Mouse (Mus musculus) hindbrain, embryonic 15.5 days (tissue): Measurements from ENCODE around the gene Cdca5. TPM values are rescaled to one million over a fixed set of nuclear protein-coding genes. Genes with fewer than 3 reads are reported as not detected.

ENCODE experiments used
- ATAC-seq: fragments of 200-750 bp; cut with Nextera tagmentation; 2 replicates; pipeline ENCODE4 v1.8.0; 2017; ENCODE audit warnings: low read depth, moderate number of reproducible peaks, moderate TSS enrichment; ENCODE audit not compliant: low FRiP score
- H3K27ac ChIP-seq: fragments of 300-500 bp; sonication (generic); replicated peaks from 2 replicates; pipeline ENCODE4 v1.5.1; 2015; ENCODE audit warnings: mild to moderate bottlenecking, inconsistent platforms
- H3K27me3 ChIP-seq: fragments of 300-500 bp; sonication (generic); 2 replicates; pipeline ENCODE4 v1.6.1; 2015; ENCODE audit warnings: control low read depth, inconsistent platforms
- H3K36me3 ChIP-seq: fragments of 300-500 bp; sonication (generic); 2 replicates; pipeline ENCODE4 v1.6.1; 2015; ENCODE audit warnings: control low read depth, inconsistent platforms
- H3K4me1 ChIP-seq: fragments of 300-500 bp; sonication (generic); replicated peaks from 2 replicates; pipeline ENCODE4 v1.6.1; 2015; ENCODE audit warnings: control low read depth, inconsistent platforms
- H3K4me2 ChIP-seq: fragments of 300-500 bp; sonication (generic); 2 replicates; pipeline ENCODE4 v1.6.1; 2015; ENCODE audit warnings: moderate library complexity, mild to moderate bottlenecking, inconsistent platforms
- H3K4me3 ChIP-seq: fragments of 300-500 bp; sonication (generic); 2 replicates; pipeline ENCODE4 v1.5.1; 2015; ENCODE audit warnings: mild to moderate bottlenecking, inconsistent platforms
- H3K9ac ChIP-seq: fragments of 300-500 bp; sonication (generic); 2 replicates; pipeline ENCODE4 v1.6.1; 2015; ENCODE audit warnings: inconsistent platforms
- H3K9me3 ChIP-seq: fragments of 300-500 bp; sonication (generic); 2 replicates; pipeline ENCODE4 v1.6.1; 2016; ENCODE audit warnings: control low read depth, inconsistent platforms
- WGBS: fragments of 180-500 bp; shearing (Covaris S2); methylation state at CpG from one replicate; pipeline ENCODE4 v1.1.7; 2015; 5-methylcytosine and 5-hydroxymethylcytosine counted together
- polyA plus RNA-seq: library from polyadenylated mRNA; unstranded; fragments of >200 nt; fragmentation: Nextera tagmentation; extraction: Ambion mirVana; gene quantifications from 2 replicates; pipeline ENCODE4 v1.2.1, GENCODE M21; 2015

The Cdca5 gene
- polyA plus RNA-seq, 1 experiment from 2014 or later = 8.4 TPM

- H3K27me3 ChIP-seq = no peaks in the 10 kb centered on the region
- no peak overlapping the region for H3K9ac ChIP-seq
- no peaks in the 10 kb centered on the region for H3K9me3 ChIP-seq
- peak overlapping the region; percentile 60 for H3K4me3 ChIP-seq
- H3K4me1 ChIP-seq = peaks cover 23% of the 10 kb centered on the region
- no peak overlapping the region for H3K27ac ChIP-seq
- ATAC-seq = peak; percentile 56; the same call in 1 of the 2 replicates
- H3K4me2 ChIP-seq = peak overlapping the region; percentile 81
- H3K36me3 ChIP-seq = peaks cover 20% of the 10 kb centered on the region
- WGBS = 2% methylated on average over 17 of the region's 17 CpGs
Observed at GRCm38 (mm10) chr19:6085417-6085879, 665 bp downstream of the Cdca5 start.

GRCm38 (mm10) chr19:6088841-6089240, 4.1 kb downstream of the Cdca5 start:
- Histone ChIP-seq H3K4me3 (no peak overlapping the region), H3K4me1 (peaks cover 14% of the 10 kb centered on the region), H3K36me3 (no peaks in the 10 kb centered on the region), H3K27me3 (no peaks in the 10 kb centered on the region), H3K9ac (no peak overlapping the region), H3K27ac (no peak overlapping the region), H3K9me3 (no peaks in the 10 kb centered on the region), H3K4me2 (no peak overlapping the region)
- WGBS = 91% methylated on average over 13 of the region's 13 CpGs
- no peak for ATAC-seq

DNA sequence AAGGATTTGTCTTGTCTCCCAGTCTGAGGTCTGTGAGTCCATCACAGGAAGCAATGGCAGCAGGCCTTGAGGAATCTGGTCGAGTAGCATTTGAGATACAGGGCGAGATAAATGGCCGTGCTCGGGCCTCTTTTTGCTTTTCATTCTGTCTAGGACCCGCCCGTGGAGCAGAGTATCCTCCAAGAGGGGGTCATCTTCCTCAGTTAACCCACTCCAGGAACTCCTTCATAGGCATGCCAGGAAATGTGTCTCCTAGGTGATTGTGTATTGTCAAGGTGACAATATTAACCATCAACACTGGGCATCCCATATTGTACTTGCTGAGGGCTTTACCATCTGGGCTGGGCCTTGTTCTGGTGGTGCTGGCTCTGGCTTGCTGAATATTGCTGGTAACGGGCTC, 9.3 kb downstream of the Cdca5 start, which contains the start of gene AC131692.1:
TSS of gene AC131692.1 (plus strand) at position 301 of the 400 bp plus-strand sequence.
- Histone ChIP-seq H3K9ac (no peak within 1 kb of the TSS), H3K36me3 (no peaks in the 10 kb centered on the region), H3K27me3 (no peaks in the 10 kb centered on the region)

DNA sequence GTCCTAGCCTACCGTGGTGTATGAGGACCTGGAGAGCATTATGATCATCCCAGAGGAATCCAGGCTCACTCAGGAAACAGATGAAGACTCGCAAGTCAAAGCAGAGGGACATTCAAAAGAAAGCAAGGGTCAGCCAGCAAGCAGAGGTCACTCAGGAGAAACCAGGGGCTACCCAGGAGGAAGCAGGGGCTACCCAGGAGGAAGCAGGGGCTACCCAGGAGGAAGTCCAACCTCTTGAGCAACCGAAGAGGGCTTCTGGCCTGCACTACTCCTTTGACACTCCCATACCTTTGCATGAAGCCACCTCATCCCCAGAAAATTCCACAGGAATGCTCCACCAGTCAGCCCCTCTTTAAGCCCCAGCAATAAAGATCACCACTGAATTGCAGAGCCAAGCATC, 13.1 kb downstream of the Cdca5 start:
- H3K4me2 ChIP-seq = no peak overlapping the region
- no peaks in the 10 kb centered on the region for H3K27me3 ChIP-seq
- no peak overlapping the region for H3K4me3 ChIP-seq
- ATAC-seq = no peak
- WGBS = 85% methylated on average over 3 of the region's 3 CpGs
- no peak overlapping the region for H3K9ac ChIP-seq
- no peaks in the 10 kb centered on the region for H3K9me3 ChIP-seq
- H3K36me3 ChIP-seq = no peaks in the 10 kb centered on the region
- H3K27ac ChIP-seq = no peak overlapping the region
- no peaks in the 10 kb centered on the region for H3K4me1 ChIP-seq

More for the DNA sequence above, 9.3 kb downstream of the Cdca5 start, which contains the start of gene AC131692.1:
- no peak for ATAC-seq
- H3K27ac ChIP-seq = no peak within 1 kb of the TSS
- WGBS = 92% methylated on average over 7 of the region's 7 CpGs
- no peak within 1 kb of the TSS for H3K4me3 ChIP-seq
- no peaks in the 10 kb centered on the region for H3K4me1 ChIP-seq
- H3K4me2 ChIP-seq = no peak within 1 kb of the TSS
- no peaks in the 10 kb centered on the region for H3K9me3 ChIP-seq

DNA sequence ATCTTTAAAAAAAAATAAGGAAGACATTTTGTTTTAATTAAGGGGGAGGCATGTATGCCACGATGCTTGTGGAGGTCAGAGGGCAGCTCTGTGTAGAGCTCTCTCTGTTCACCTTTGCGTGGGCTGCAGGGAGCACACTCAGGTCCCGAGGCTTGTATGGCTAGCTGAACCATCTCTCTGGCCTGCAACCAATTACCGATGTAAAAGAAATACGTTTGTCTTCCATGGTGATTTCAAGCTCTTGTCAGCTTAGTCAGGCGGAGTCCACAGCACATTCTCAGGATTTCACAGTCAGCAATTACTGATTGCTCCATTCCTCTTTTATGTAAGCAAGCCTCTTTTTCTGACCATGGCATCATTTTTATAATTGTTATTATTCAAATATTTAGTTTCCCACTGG, 16.4 kb downstream of the Cdca5 start:
- WGBS = 61% methylated on average over 6 of the region's 6 CpGs
- Histone ChIP-seq H3K4me2 (no peak overlapping the region), H3K9me3 (no peaks in the 10 kb centered on the region), H3K9ac (no peak overlapping the region), H3K27me3 (no peaks in the 10 kb centered on the region), H3K27ac (no peak overlapping the region), H3K36me3 (no peaks in the 10 kb centered on the region), H3K4me1 (no peaks in the 10 kb centered on the region), H3K4me3 (no peak overlapping the region)
- no peak for ATAC-seq

GRCm38 (mm10) chr19:6102169-6102853, 17.5 kb downstream of the Cdca5 start:
- H3K9me3 ChIP-seq = no peaks in the 10 kb centered on the region
- no peaks in the 10 kb centered on the region for H3K27me3 ChIP-seq
- H3K9ac ChIP-seq = no peak overlapping the region
- no peaks in the 10 kb centered on the region for H3K36me3 ChIP-seq
- ATAC-seq = no peak
- no peak overlapping the region for H3K27ac ChIP-seq
- WGBS = 75% methylated on average over 6 of the region's 6 CpGs
- no peak overlapping the region for H3K4me2 ChIP-seq
- H3K4me3 ChIP-seq = no peak overlapping the region
- H3K4me1 ChIP-seq = no peaks in the 10 kb centered on the region

GRCm38 (mm10) chr19:6104476-6104875, 19.7 kb downstream of the Cdca5 start:
- H3K4me1 ChIP-seq = no peaks in the 10 kb centered on the region
- H3K27me3 ChIP-seq = no peaks in the 10 kb centered on the region
- H3K9ac ChIP-seq = no peak overlapping the region
- no peaks in the 10 kb centered on the region for H3K36me3 ChIP-seq
- H3K27ac ChIP-seq = no peak overlapping the region
- no peaks in the 10 kb centered on the region for H3K9me3 ChIP-seq
- 86% methylated on average over 4 of the region's 4 CpGs for WGBS
- no peak overlapping the region for H3K4me2 ChIP-seq
- ATAC-seq = no peak
- H3K4me3 ChIP-seq = no peak overlapping the region

GRCm38 (mm10) chr19:6105586-6105985, 20.8 kb downstream of the Cdca5 start, which contains the start of gene Naaladl1:
TSS of gene Naaladl1 (plus strand) at chr19:6105782.
- ATAC-seq = no peak
- H3K9me3 ChIP-seq = no peaks in the 10 kb centered on the region
- H3K27me3 ChIP-seq = no peaks in the 10 kb centered on the region
- WGBS = 89% methylated on average over 7 of the region's 7 CpGs
- H3K4me1 ChIP-seq = no peaks in the 10 kb centered on the region
- no peak within 1 kb of the TSS for H3K27ac ChIP-seq
- no peaks in the 10 kb centered on the region for H3K36me3 ChIP-seq
- H3K9ac ChIP-seq = no peak within 1 kb of the TSS
- H3K4me2 ChIP-seq = no peak within 1 kb of the TSS
- no peak within 1 kb of the TSS for H3K4me3 ChIP-seq

GRCm38 (mm10) chr19:6113116-6113515, 28.3 kb downstream of the Cdca5 start:
- H3K27me3 ChIP-seq = no peaks in the 10 kb centered on the region
- H3K4me3 ChIP-seq = no peak overlapping the region
- WGBS = 55% methylated on average over 6 of the region's 6 CpGs
- H3K27ac ChIP-seq = no peak overlapping the region
- H3K36me3 ChIP-seq = peaks cover 25% of the 10 kb centered on the region
- peaks cover 14% of the 10 kb centered on the region for H3K4me1 ChIP-seq
- H3K9ac ChIP-seq = no peak overlapping the region
- no peaks in the 10 kb centered on the region for H3K9me3 ChIP-seq
- no peak for ATAC-seq
- H3K4me2 ChIP-seq = no peak overlapping the region

- Histone ChIP-seq H3K27ac (no peak overlapping the region), H3K4me2 (peak overlapping the region; percentile 83), H3K4me1 (peaks cover 26% of the 10 kb centered on the region), H3K9ac (0 out of 2 replicates have a peak overlapping the region, but pooled peaks have one; percentile 74), H3K36me3 (peaks cover 25% of the 10 kb centered on the region), H3K4me3 (peak overlapping the region; percentile 87; the same call in 1 of the 2 replicates), H3K27me3 (no peaks in the 10 kb centered on the region), H3K9me3 (no peaks in the 10 kb centered on the region)
- 92% methylated on average over 15 of the region's 15 CpGs for WGBS
- no peak for ATAC-seq
Observed at GRCm38 (mm10) chr19:6116113-6116850, 31.5 kb downstream of the Cdca5 start.

- 7% methylated on average over 32 of the region's 32 CpGs for whole genome bisulfite sequencing
- Histone ChIP-seq H3K9ac (peak overlapping the region; percentile 74), H3K4me3 (peak overlapping the region; percentile 87), H3K36me3 (peaks cover 25% of the 10 kb centered on the region), H3K9me3 (no peaks in the 10 kb centered on the region), H3K4me2 (peak overlapping the region; percentile 83), H3K4me1 (peaks cover 26% of the 10 kb centered on the region), H3K27ac (peak overlapping the region; percentile 92), H3K27me3 (no peaks in the 10 kb centered on the region)
- no peak; the same call in 1 of the 2 replicates for ATAC-seq
Observed at GRCm38 (mm10) chr19:6117346-6117985, 32.7 kb downstream of the Cdca5 start.
